Mouse (Mus musculus): Measurements from ENCODE around the gene Rcan3. TPM values are rescaled to one million over a fixed set of nuclear protein-coding genes. Genes with fewer than 3 reads are reported as not detected.

The Rcan3 gene
- polyA plus RNA-seq, 1 experiment from 2014 or later = 9.2 TPM

DNA sequence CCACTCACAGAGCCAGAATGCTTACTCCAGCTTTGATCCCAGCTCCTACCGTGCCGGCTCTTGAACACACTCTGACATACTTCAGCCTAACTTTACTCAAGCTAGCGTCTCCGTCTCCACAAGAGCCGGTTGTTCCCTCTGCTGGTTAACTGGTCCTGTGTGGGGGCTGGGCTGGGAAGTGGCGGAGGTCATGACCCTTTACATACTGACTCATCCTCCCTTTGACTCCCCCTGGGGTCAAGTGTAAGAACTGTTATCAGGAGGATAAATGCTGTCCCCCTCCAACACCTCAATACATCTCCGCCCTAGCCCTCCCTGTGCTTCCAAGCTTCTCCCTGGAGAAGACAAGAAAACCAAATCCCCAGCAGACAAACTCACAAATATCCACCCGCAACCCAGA is 52.3 kb downstream of the Rcan3 start:
- Histone ChIP-seq H3K4me3 (ENCODE audit: control insufficient read depth in 1 of 2, insufficient read depth in 1 of 2, low read depth in 1 of 2, low read length in 2 of 2) (no peak overlapping the region), H3K4me1 (ENCODE audit: control insufficient read depth in 2 of 2, insufficient read depth in 2 of 2, low read length in 2 of 2) (0 out of 4 replicates have a peak, but pooled peaks cover 0 to 2% of the 10 kb centered on the region in 2 experiments), H3K9me3 (ENCODE audit: control insufficient read depth, low read length) (no peaks in the 10 kb centered on the region), H3K27ac (replicated peaks in 1 of 2; ENCODE audit: control insufficient read depth in 1 of 2, insufficient read depth in 1 of 2, low read depth in 2 of 2, low read length in 2 of 2) (no peak overlapping the region), H3K27me3 (ENCODE audit: control insufficient read depth, insufficient read depth, low read length) (peaks cover 6% of the 10 kb centered on the region), H3K4me2 (ENCODE audit: low read length) (no peak overlapping the region), H3K36me3 (ENCODE audit: control insufficient read depth, insufficient read depth, low read length) (no peaks in the 10 kb centered on the region), H3K9ac (ENCODE audit: low read length) (no peak overlapping the region)
- no peak for ATAC-seq (ENCODE audit: insufficient number of reproducible peaks, insufficient read depth, low FRiP score, low read depth)
- 42% methylated on average over 8 of the region's 8 CpGs for WGBS

- 73% methylated on average over 11 of the region's 11 CpGs for WGBS
- Histone ChIP-seq H3K9ac (ENCODE audit: low read length) (no peak overlapping the region), H3K9me3 (ENCODE audit: control insufficient read depth, low read length) (peaks cover 4% of the 10 kb centered on the region; the same call in 1 of the 2 replicates), H3K4me2 (ENCODE audit: low read length) (no peak overlapping the region), H3K27ac (replicated peaks in 1 of 2; ENCODE audit: control insufficient read depth in 1 of 2, insufficient read depth in 1 of 2, low read depth in 2 of 2, low read length in 2 of 2) (no peak overlapping the region), H3K4me1 (ENCODE audit: control insufficient read depth in 2 of 2, insufficient read depth in 2 of 2, low read length in 2 of 2) (no peaks in the 10 kb centered on the region), H3K27me3 (ENCODE audit: control insufficient read depth, insufficient read depth, low read length) (no peaks in the 10 kb centered on the region), H3K4me3 (ENCODE audit: control insufficient read depth in 1 of 2, insufficient read depth in 1 of 2, low read depth in 1 of 2, low read length in 2 of 2) (no peak overlapping the region), H3K36me3 (ENCODE audit: control insufficient read depth, insufficient read depth, low read length) (no peaks in the 10 kb centered on the region)
- no peak for ATAC-seq (ENCODE audit: insufficient number of reproducible peaks, insufficient read depth, low FRiP score, low read depth)
Observed at GRCm38 (mm10) chr4:135377241-135377640, 56.4 kb downstream of the Rcan3 start.

- no peak overlapping the region for H3K27ac ChIP-seq (replicated peaks in 1 of 2; ENCODE audit: control insufficient read depth in 1 of 2, insufficient read depth in 1 of 2, low read depth in 2 of 2, low read length in 2 of 2)
- ATAC-seq (ENCODE audit: insufficient number of reproducible peaks, insufficient read depth, low FRiP score, low read depth) = no peak
- H3K36me3 ChIP-seq (ENCODE audit: control insufficient read depth, insufficient read depth, low read length) = no peaks in the 10 kb centered on the region
- H3K27me3 ChIP-seq (ENCODE audit: control insufficient read depth, insufficient read depth, low read length) = no peaks in the 10 kb centered on the region
- H3K4me2 ChIP-seq (ENCODE audit: low read length) = no peak overlapping the region
- H3K4me1 ChIP-seq (ENCODE audit: control insufficient read depth in 2 of 2, insufficient read depth in 2 of 2, low read length in 2 of 2) = no peaks in the 10 kb centered on the region
- WGBS = 61% methylated on average over 3 of the region's 3 CpGs
- peaks cover 4% of the 10 kb centered on the region; the same call in 1 of the 2 replicates for H3K9me3 ChIP-seq (ENCODE audit: control insufficient read depth, low read length)
- H3K9ac ChIP-seq (ENCODE audit: low read length) = no peak overlapping the region
- no peak overlapping the region for H3K4me3 ChIP-seq (ENCODE audit: control insufficient read depth in 1 of 2, insufficient read depth in 1 of 2, low read depth in 1 of 2, low read length in 2 of 2)
Observed at GRCm38 (mm10) chr4:135375444-135375843, 58.2 kb downstream of the Rcan3 start.

DNA sequence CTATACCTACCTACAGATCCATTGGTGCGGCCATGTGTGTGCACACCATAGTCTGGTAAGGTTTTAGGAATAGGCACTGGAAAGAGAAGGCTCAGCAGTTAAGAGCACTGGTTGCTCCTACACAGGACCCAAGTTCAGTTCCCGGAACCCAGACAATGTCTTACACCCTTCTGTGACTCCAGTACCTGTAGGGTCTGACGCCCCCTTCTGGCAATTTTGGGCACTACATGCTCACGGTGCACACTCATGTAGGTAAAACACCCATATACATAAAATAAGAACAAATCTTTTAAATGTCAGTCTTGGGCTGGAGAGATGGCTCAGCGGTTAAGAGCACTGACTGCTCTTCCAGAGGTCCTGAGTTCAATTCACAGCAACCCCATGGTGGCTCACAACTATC is 60.4 kb downstream of the Rcan3 start:
- 72% methylated on average over 5 of the region's 5 CpGs for WGBS
- H3K27me3 ChIP-seq (ENCODE audit: control insufficient read depth, insufficient read depth, low read length) = no peaks in the 10 kb centered on the region
- ATAC-seq (ENCODE audit: insufficient number of reproducible peaks, insufficient read depth, low FRiP score, low read depth) = no peak

GRCm38 (mm10) chr4:135370372-135370771 is 63.3 kb downstream of the Rcan3 start:
- ATAC-seq (ENCODE audit: insufficient number of reproducible peaks, insufficient read depth, low FRiP score, low read depth) = no peak
- 79% methylated on average over 11 of the region's 11 CpGs for WGBS
- no peak overlapping the region for H3K27ac ChIP-seq (replicated peaks in 1 of 2; ENCODE audit: control insufficient read depth in 1 of 2, insufficient read depth in 1 of 2, low read depth in 2 of 2, low read length in 2 of 2)

More for the DNA sequence above, 60.4 kb downstream of the Rcan3 start:
- H3K4me1 ChIP-seq (ENCODE audit: control insufficient read depth in 2 of 2, insufficient read depth in 2 of 2, low read length in 2 of 2) = no peaks in the 10 kb centered on the region
- H3K36me3 ChIP-seq (ENCODE audit: control insufficient read depth, insufficient read depth, low read length) = no peaks in the 10 kb centered on the region
- peaks cover 4% of the 10 kb centered on the region; the same call in 1 of the 2 replicates for H3K9me3 ChIP-seq (ENCODE audit: control insufficient read depth, low read length)
- no peak overlapping the region for H3K9ac ChIP-seq (ENCODE audit: low read length)
- H3K4me3 ChIP-seq (ENCODE audit: control insufficient read depth in 1 of 2, insufficient read depth in 1 of 2, low read depth in 1 of 2, low read length in 2 of 2) = no peak overlapping the region
- H3K4me2 ChIP-seq (ENCODE audit: low read length) = no peak overlapping the region
- no peak overlapping the region for H3K27ac ChIP-seq (replicated peaks in 1 of 2; ENCODE audit: control insufficient read depth in 1 of 2, insufficient read depth in 1 of 2, low read depth in 2 of 2, low read length in 2 of 2)

DNA sequence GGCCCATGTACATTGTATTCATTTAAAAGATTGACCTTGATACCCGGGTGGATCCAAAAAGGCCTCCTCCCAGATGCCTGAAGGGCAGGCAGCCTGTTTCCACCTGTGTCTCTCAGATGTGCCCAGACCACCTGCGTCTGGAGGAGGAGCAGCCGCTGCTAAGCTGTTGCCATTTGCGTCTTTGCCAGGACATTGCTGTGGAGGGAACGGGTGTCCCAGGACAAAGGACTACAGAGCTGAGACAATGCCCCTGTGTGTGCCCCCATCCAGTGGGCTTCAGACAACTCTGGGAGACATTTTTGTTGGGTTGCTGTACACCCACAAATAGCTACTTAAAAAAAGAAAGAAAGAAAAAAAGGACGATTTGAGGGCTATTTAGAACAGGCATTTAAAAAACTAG is 70.8 kb downstream of the Rcan3 start:
- no peaks in the 10 kb centered on the region for H3K36me3 ChIP-seq (ENCODE audit: control insufficient read depth, insufficient read depth, low read length)
- no peak overlapping the region for H3K27ac ChIP-seq (replicated peaks in 1 of 2; ENCODE audit: control insufficient read depth in 1 of 2, insufficient read depth in 1 of 2, low read depth in 2 of 2, low read length in 2 of 2)
- no peak overlapping the region for H3K9ac ChIP-seq (ENCODE audit: low read length)
- WGBS = 42% methylated on average over 6 of the region's 6 CpGs
- H3K9me3 ChIP-seq (ENCODE audit: control insufficient read depth, low read length) = no peaks in the 10 kb centered on the region
- no peak for ATAC-seq (ENCODE audit: insufficient number of reproducible peaks, insufficient read depth, low FRiP score, low read depth)
- H3K4me3 ChIP-seq (ENCODE audit: control insufficient read depth in 1 of 2, insufficient read depth in 1 of 2, low read depth in 1 of 2, low read length in 2 of 2) = no peak overlapping the region
- H3K4me2 ChIP-seq (ENCODE audit: low read length) = no peak overlapping the region
- no peaks in the 10 kb centered on the region; a peak in 1 of 4 replicates for H3K4me1 ChIP-seq (ENCODE audit: control insufficient read depth in 2 of 2, insufficient read depth in 2 of 2, low read length in 2 of 2)
- H3K27me3 ChIP-seq (ENCODE audit: control insufficient read depth, insufficient read depth, low read length) = no peaks in the 10 kb centered on the region

More at GRCm38 (mm10) chr4:135370372-135370771, 63.3 kb downstream of the Rcan3 start:
- no peaks in the 10 kb centered on the region for H3K4me1 ChIP-seq (ENCODE audit: control insufficient read depth in 2 of 2, insufficient read depth in 2 of 2, low read length in 2 of 2)
- no peak overlapping the region for H3K4me2 ChIP-seq (ENCODE audit: low read length)
- no peaks in the 10 kb centered on the region for H3K36me3 ChIP-seq (ENCODE audit: control insufficient read depth, insufficient read depth, low read length)
- no peaks in the 10 kb centered on the region for H3K27me3 ChIP-seq (ENCODE audit: control insufficient read depth, insufficient read depth, low read length)
- no peak overlapping the region for H3K9ac ChIP-seq (ENCODE audit: low read length)
- H3K4me3 ChIP-seq (ENCODE audit: control insufficient read depth in 1 of 2, insufficient read depth in 1 of 2, low read depth in 1 of 2, low read length in 2 of 2) = no peak overlapping the region
- H3K9me3 ChIP-seq (ENCODE audit: control insufficient read depth, low read length) = peaks cover 1% of the 10 kb centered on the region; the same call in 1 of the 2 replicates

MicroRNA genes within 50 kb of the gene (microRNA counts, 519-probe panel; counts per million panel counts)
- 322 counts per million, percentile 70 among the panel's probes with 10 or more counts for microRNA mmu-miR-700

Small RNA genes lying within 50 kb of the gene (microRNA-seq; reads per million reads assigned to microRNA genes)
- 214 reads per million, percentile 61 among the genes with 10 or more reads in this experiment for gene Mir700

Other genes starting within 250 kb of the Rcan3 start
- 181 and 194 TPM in 2 replicates for gene Clic4, start 161.0 kb downstream of the Rcan3 start, polyA plus RNA-seq (2014; fragmentation: Nextera tagmentation; extraction: Ambion mirVana)
- gene Srrm1, start 80.5 kb downstream of the Rcan3 start, polyA plus RNA-seq (2014; fragmentation: Nextera tagmentation; extraction: Ambion mirVana) = 120 TPM in 2 replicates
- gene Ncmap, start 35.6 kb downstream of the Rcan3 start, polyA plus RNA-seq (2014; fragmentation: Nextera tagmentation; extraction: Ambion mirVana) = 0.22 and 0.41 TPM in 2 replicates
- gene Stpg1, start 60.9 kb upstream of the Rcan3 start, polyA plus RNA-seq (2014; fragmentation: Nextera tagmentation; extraction: Ambion mirVana) = 0.15 and 0.70 TPM in 2 replicates
- 4.0 and 4.5 TPM in 2 replicates for gene Nipal3, start 61.2 kb upstream of the Rcan3 start, polyA plus RNA-seq (2014; fragmentation: Nextera tagmentation; extraction: Ambion mirVana)
- gene Grhl3, start 139.8 kb upstream of the Rcan3 start, polyA plus RNA-seq (2014; fragmentation: Nextera tagmentation; extraction: Ambion mirVana) = 5.1 and 5.8 TPM in 2 replicates